Mouse (Mus musculus) kidney, adult 11 months (tissue): ENCODE measurements around the gene 2010111I01Rik.
"Not testable (repeated sequence)": the region's sequence is repeated elsewhere in the genome, so short reads cannot be mapped to it uniquely, and the experiment has no call there.

Experiments
- DNase-seq: peaks from one replicate; pipeline ENCODE4 v3.0.0; 2022

The 2010111I01Rik gene

DNA sequence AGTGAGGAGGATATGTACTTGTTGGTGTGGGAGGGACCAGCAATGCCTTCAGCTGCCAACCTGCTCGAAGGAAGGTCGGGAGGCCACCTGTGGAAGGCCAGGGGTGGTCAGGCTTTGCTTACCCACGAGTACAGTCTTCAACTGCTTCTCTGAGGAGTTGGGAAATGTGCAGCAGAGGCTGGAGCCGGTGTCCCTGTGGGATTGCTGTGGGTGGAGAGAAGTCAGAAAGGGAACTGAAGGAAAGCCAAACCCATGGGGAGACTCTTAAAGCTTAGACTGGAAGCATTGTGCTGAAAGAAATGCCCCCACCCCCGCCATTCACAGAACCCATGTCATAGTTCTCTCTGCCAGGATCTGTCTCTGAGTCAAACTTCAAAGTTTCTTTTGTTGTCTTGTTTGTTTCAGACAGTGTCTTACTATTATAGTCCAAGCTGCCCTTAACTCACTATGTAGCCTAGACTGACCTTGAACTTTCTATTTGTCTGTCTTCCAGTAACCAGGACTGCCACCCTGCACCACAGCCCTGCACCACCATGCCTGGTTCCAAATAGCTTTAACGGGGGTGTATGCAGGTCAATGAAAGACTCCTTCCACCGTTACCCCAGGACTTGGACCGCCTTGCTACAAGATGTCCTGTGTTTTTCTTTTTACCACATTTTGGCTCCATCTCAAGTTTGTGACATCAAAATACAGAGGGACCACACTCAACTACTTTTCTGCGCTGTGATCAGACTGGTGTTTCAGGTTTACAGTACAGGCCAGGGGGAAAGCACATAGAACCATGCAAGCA is 358.8 kb downstream of the 2010111I01Rik start:
- no peak for DNase-seq

DNA sequence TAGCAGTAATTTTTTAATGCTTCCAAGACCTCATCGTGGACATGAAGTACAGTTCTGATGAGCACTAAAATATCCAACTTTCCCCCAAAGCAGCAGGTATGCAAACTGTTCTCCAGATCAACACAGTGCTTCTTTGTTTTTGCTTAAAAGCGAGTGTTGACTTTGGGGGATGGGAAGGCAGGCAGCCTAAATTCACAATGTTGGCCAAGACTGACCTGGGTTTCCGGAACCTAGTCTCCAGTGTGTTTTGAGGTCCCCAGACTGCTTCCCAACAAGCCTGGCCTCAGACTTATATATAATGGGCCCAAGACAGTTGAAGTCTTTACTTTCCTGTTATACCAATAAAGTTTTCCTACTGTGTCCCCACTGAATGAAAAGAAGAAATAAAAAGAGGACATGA is 359.6 kb downstream of the 2010111I01Rik start:
- no peak for DNase-seq

GRCm38 (mm10) chr13:63324978-63325848 is 360.5 kb downstream of the 2010111I01Rik start:
- no peak for DNase-seq

DNA sequence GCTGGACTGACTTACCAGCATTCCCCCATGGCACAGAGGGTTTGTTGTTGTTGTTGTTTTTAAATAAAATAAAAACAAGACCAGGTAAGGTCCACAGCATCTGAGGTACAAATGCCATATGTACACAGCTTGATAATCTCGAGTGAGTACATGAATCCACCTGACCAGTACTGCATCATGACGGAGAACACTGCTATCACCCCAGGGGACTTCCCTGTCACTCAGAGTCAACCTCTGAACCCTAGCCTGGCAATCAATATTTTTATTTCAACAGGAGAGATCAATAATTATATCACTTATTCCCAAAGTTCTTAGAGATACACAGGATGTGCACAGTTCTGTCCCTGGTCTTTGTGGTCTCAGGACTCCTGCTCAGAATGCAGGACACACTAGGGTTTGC is 361.3 kb downstream of the 2010111I01Rik start:
- no peak for DNase-seq

GRCm38 (mm10) chr13:63330236-63330860 is 365.7 kb downstream of the 2010111I01Rik start:
- no peak for DNase-seq

DNA sequence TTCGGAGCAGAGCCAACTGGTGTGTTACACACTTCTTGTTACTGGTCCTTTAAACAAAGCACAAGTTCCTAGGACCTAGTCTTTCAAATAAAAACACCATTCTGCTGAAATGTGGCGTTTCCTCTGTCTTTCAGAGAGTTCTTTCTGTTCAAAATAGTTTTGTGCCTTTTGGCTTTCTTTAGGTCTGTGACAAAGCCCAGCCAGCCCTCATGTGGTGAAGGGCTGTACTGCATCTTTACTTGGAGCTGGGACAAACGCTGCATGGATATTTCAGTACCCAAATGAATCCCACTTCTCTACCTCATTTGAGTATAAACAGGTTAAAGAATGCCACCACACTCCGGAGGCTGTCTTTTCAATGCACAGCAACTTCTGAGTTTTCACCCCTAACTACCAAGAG is 366.7 kb downstream of the 2010111I01Rik start:
- peak; percentile 51 for DNase-seq

GRCm38 (mm10) chr13:63332576-63333300 is 368.0 kb downstream of the 2010111I01Rik start:
- no peak for DNase-seq

- no peak for DNase-seq
Observed at GRCm38 (mm10) chr13:63335421-63336134, 370.9 kb downstream of the 2010111I01Rik start.

GRCm38 (mm10) chr13:63336335-63336734 is 371.6 kb downstream of the 2010111I01Rik start:
- DNase-seq = no peak

- no peak for DNase-seq
Observed at GRCm38 (mm10) chr13:63337239-63337960, 372.7 kb downstream of the 2010111I01Rik start.

DNA sequence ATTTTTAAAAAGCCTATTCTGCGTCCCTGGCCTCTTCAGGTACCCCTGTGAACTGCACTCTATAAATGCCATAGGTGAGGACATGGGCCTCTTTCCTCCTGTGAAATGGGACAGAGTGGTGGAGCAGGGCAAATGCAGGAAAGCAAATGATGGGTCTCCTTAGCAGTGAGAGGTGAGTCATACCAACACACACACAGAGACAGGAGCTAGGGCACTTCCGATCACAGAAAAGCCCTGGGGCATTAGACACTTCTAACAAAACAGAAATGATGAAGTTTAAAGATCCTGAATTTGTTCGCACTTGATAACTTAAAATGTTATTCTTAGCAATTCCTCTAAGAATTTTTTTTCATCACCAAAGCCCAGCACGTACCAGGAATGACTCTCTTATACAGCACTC is 375.3 kb downstream of the 2010111I01Rik start:
- DNase-seq = no peak

- no peak for DNase-seq
Observed at GRCm38 (mm10) chr13:63342781-63343180, 378.1 kb downstream of the 2010111I01Rik start.

DNA sequence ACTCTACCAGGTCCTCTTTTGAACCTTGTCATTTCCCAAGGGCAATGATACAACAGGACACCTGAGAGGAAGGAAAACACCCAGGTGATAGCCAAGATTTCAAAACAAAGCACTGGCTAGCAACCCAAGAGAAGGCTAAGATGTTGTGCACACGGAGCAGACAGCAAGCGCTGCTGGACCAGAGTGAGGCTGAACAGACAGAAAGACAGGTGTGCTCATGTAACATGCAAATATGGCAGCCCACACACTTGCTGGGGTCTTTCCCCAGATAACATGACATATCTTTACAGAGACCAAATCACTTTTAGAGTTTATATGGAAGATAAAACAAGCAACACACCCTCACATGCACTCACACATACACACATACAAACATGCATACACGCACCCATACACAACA is 379.8 kb downstream of the 2010111I01Rik start:
- DNase-seq = no peak

GRCm38 (mm10) chr13:63345476-63346225 is 381.0 kb downstream of the 2010111I01Rik start:
- peak; percentile 82 for DNase-seq

DNA sequence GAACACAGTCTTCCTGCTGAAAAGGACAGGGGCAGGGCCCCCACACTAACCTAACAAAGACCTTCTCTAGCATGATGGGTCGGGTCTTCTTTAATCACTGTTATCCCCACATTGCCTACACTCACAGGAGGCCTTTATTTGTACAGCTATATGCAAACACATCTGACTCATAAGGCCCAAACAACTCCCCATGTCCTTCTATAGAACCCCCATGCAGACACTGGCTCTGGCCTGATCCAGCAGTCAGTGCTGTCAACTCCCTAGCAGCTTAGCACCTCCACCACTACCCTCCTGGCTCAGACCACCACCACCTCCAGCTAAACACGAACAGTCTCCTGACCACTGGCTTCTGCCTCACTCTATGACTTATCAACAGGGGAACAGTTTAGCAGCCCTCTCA is 382.9 kb downstream of the 2010111I01Rik start:
- DNase-seq = no peak

GRCm38 (mm10) chr13:63350076-63350475 is 385.4 kb downstream of the 2010111I01Rik start:
- no peak for DNase-seq

GRCm38 (mm10) chr13:63353312-63353711 is 388.6 kb downstream of the 2010111I01Rik start:
- DNase-seq = not testable (repeated sequence)

- no peak for DNase-seq
Observed at GRCm38 (mm10) chr13:63356101-63356500, 391.4 kb downstream of the 2010111I01Rik start.

DNA sequence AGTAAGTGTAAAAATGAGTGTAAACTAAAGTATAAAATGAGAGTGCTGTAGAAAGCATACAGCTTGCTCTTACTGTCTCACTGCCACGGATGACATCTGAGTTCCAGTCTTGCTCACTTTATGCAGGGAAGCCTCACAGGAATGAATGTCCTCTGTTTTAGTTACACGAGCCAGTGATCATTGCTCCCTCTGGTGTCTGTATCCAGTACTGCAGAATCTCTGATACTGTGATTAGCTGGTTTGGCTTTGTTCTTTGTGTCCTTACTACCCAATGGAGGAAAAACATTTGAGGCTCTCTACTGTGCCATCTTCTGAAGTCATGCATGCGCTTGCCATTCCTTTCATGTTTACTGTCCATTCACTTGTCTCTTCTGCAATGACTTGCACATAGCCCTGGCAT is 391.9 kb downstream of the 2010111I01Rik start:
- peak; percentile 48 for DNase-seq

GRCm38 (mm10) chr13:63359393-63359792 is 394.7 kb downstream of the 2010111I01Rik start:
- no peak for DNase-seq
